Mouse (Mus musculus): ENCODE results near the gene Nfx1.

The Nfx1 gene

GRCm38 (mm10) chr4:41048926-41049325 is 78.2 kb downstream of the Nfx1 start:
- no peak for DNase-seq

GRCm38 (mm10) chr4:41050726-41051675 is 80.3 kb downstream of the Nfx1 start:
- peak; percentile 84 to 95 for DNase-seq

- no peak for DNase-seq
Measured at GRCm38 (mm10) chr4:41051781-41052180, 81.1 kb downstream of the Nfx1 start.

GRCm38 (mm10) chr4:41055111-41055510 is 84.4 kb downstream of the Nfx1 start:
- peak; percentile 56 to 60 for DNase-seq

- DNase-seq, result peak; percentile 52 to 83
Measured at GRCm38 (mm10) chr4:41056253-41056652, 85.5 kb downstream of the Nfx1 start.

GRCm38 (mm10) chr4:41056742-41057332 is 86.1 kb downstream of the Nfx1 start:
- DNase-seq, result peak; percentile 52 to 80

DNA sequence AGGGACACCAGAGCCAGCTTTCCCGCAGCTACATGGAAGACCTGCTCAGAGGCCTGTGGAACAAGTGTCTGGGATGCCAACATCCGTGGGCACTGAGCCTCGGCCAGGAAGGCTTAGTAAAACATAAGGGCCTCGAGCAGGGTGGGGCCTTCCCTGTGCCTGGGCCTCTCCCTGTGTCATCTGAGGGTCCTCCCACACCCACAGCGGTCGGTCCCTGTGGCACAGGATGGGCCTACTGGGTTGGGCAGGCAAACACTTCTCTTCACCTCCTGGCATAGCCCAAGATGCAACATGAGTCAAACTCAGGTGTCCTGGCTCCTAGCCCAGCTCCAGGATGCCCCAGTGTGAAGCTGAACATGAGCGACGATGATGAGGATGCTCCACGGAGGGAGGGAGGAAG is 86.7 kb downstream of the Nfx1 start:
- DNase-seq, result no peak

DNA sequence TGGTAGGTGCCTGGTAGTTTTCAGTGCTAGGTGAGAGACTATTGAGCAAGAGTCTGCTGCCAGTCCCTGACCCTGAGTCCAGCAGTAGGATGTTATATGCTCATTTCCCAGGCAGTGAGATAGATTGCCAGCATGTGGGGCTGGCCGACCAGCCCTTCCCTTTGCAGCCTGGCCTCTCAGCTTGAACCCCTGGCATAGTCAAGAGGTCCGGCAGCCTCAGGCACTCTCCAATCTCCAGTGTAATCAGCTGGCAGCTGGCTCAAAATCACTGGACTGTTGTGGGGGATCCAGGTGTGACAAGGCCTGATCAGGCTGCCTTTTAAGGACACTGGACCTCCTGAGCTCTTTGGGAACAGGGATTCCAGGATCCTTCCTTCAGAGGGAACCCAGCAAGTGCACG is 92.6 kb downstream of the Nfx1 start:
- DNase-seq, result peak in 1 of 2 experiments; percentile 71

- peak in 1 of 2 experiments; percentile 59 for DNase-seq
Measured at GRCm38 (mm10) chr4:41063894-41064673, 93.4 kb downstream of the Nfx1 start.

DNA sequence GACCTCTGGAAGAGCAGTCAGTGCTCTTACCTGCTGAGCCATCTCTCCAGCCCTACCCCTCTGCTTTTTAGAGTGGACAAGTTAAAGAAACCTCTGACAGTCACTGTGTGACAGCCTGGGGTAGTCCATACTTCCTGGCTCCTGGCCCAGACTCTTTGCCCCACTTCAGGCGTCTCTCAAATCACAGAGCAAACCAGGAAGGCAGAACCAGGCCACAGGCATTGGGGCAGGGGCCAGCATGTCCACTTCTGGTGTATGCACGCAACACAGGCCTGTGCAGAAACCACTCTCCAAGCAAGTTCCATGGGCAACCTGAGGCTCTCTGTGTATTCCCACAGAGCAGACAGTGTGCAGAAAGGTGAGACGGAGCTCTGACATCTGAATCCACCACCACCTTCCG is 94.5 kb downstream of the Nfx1 start:
- DNase-seq, result no peak

GRCm38 (mm10) chr4:41071500-41072429 is 101.1 kb downstream of the Nfx1 start:
- DNase-seq, result peak in 1 of 2 experiments; percentile 30

DNA sequence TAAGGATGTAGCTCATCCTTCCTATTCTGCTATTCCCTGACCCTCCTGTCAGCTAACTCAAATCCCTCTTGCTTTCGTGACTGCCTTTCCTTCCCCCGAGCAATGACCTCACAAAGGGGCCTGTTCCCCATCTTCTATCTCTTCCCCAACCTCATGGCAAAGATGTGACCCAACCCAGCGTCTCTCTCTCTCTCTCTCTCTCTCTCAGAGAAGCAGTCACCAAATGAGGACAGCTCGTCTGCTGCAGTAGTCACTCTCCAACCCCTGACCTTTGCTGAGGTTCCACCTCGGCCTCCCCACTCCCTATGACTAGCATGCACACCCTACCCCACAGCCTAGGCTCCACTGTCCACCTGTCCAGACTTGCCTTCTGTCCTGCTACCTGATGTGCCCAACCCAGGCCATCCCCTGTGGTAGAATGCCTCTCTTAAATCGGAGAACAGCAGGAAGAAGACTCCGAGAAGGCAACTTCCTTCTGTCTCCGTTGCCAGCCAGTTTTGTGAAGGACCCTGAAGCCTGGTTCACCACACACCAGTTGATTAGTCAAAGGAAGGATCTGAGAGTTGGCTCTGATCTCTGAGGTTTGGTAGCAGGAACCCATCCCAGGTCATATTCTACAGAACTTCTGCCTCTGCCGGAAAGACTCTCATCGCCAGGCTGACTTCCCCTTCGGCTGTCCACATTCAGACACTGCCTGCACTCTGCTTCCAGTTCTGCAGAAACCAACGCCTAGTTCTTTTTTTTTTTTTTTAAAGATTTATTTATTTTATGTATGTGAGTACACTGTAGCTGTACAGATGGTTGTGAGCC is 102.5 kb downstream of the Nfx1 start:
- no peak for DNase-seq

GRCm38 (mm10) chr4:41074461-41074860 is 103.8 kb downstream of the Nfx1 start:
- no peak for DNase-seq
